Mouse (Mus musculus) midbrain, embryonic 10.5 days (tissue): ENCODE measurements around the gene Zfp511. TPM values are rescaled to one million over a fixed set of nuclear protein-coding genes. Genes with fewer than 3 reads are reported as not detected.

Experiments used
- DNase-seq: peaks from one replicate; pipeline ENCODE4 v3.0.0-alpha.2; 2017; ENCODE audit warnings: low spot score
- H3K27ac ChIP-seq: fragments of 300-500 bp; sonication (generic); replicated peaks from 2 replicates; pipeline ENCODE4 v1.5.1; 2016; ENCODE audit warnings: mild to moderate bottlenecking
- H3K27me3 ChIP-seq: fragments of 300-500 bp; sonication (generic); 2 replicates; pipeline ENCODE4 v1.6.1; 2016; ENCODE audit warnings: low read depth, mild to moderate bottlenecking; ENCODE audit not compliant: poor library complexity, severe bottlenecking
- H3K36me3 ChIP-seq: fragments of 300-500 bp; sonication (generic); 2 replicates; pipeline ENCODE4 v1.6.1; 2016; ENCODE audit warnings: mild to moderate bottlenecking, moderate library complexity
- H3K4me1 ChIP-seq: fragments of 300-500 bp; sonication (generic); 2 replicates; pipeline ENCODE4 v1.6.1; 2016
- H3K4me3 ChIP-seq: fragments of 300-500 bp; sonication (generic); 2 replicates; pipeline ENCODE4 v1.5.1; 2016; ENCODE audit warnings: mild to moderate bottlenecking, moderate library complexity
- H3K9me3 ChIP-seq: fragments of 300-500 bp; sonication (generic); replicated peaks from 2 replicates; pipeline ENCODE4 v1.6.1; 2016; ENCODE audit warnings: mild to moderate bottlenecking
- WGBS: fragments of 180-500 bp; shearing (Covaris S2); methylation state at CpG from one replicate; pipeline ENCODE4 v1.1.7; 2016; 5-methylcytosine and 5-hydroxymethylcytosine counted together
- polyA plus RNA-seq: library from polyadenylated mRNA; unstranded; fragments of >200 nt; fragmentation: Nextera tagmentation; extraction: Ambion mirVana; gene quantifications from 2 replicates; pipeline ENCODE4 v1.2.1, GENCODE M21; 2016

The Zfp511 gene
- polyA plus RNA-seq, 1 experiment from 2014 or later = 43.8 TPM

DNA sequence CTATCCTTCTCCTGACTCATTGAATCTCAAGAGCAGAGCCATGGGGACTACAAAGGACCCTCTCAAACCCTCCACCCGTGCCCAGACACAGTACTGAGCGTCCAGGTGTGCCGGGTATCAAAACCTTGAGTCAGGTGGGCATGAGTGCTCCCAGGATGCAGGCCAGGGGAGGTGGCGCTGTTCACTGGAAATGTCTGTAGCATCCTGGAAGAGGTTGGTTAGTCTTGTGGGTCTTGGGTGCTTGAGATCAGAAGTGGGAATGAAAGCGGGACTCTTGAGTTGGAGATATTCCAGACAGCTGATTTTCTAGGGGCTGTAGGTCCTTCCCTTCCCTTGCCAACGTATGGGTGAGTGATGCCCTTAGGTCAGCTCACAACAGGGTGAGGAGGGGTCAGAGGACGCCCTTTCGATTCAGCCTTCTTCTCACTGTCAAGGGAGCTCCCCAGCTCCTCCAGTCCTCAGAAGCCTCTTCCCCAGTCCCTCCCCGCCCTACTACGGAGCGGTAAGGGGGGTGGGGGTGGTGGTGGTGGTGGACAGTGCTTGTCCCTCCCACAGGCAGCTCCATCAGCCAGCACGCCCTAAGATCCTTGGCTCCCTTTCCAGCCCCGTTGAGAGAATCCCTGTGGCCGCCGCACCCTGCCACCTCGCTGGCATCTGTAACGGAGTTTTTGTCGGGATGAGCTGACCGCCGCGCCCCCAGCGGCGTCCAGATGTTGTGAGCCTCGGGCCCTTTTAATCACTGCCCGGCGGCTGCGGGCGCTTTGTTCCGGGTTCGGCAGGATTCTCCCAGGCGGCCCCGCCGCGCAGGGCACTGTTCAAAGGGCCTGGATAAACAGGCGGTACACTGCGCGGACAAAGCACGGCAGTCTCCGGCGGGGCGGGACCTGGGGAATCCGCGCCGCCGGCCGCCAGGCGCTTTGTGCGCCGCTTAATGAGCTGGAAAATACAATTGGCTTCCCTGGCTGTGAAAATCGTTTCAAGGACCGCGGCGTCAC, 21.5 kb downstream of the Zfp511 start:
- Histone ChIP-seq H3K27me3 (peaks cover 100% of the 10 kb centered on the region), H3K27ac (peak overlapping the region; percentile 93), H3K9me3 (no peaks in the 10 kb centered on the region), H3K4me1 (peaks cover 64% of the 10 kb centered on the region), H3K36me3 (no peaks in the 10 kb centered on the region), H3K4me3 (peak overlapping the region; percentile 56)
- 2% methylated on average over 53 of the region's 53 CpGs for WGBS
- peak; percentile 91 for DNase-seq

DNA sequence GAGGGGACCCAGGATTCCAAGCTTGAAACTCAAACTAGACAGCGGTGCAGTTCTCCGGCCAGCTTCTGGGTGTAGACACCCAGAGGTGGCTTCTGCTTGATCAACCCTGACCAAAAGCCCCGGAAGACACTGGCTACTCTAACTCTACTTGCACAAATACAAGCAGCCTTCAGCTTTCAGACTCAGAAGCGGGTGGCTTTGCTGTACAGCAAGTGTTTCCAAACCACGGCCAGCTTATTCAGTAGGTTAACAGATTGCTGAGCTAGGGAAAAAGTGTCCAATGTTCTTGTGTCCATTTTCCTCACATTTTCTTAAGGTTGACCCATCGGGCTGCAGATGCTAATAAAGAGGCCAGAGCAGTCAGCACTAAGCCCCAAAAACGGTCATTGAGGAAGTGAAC, 22.3 kb downstream of the Zfp511 start:
- Histone ChIP-seq H3K4me3 (peak overlapping the region; percentile 56), H3K27ac (peak overlapping the region; percentile 93), H3K9me3 (no peaks in the 10 kb centered on the region), H3K27me3 (peaks cover 100% of the 10 kb centered on the region), H3K36me3 (no peaks in the 10 kb centered on the region), H3K4me1 (peaks cover 67% of the 10 kb centered on the region)
- no peak for DNase-seq
- 8% methylated on average over 7 of the region's 7 CpGs for WGBS

GRCm38 (mm10) chr7:140059601-140060000, 23.4 kb downstream of the Zfp511 start:
- Histone ChIP-seq H3K27ac (no peak overlapping the region), H3K27me3 (peaks cover 100% of the 10 kb centered on the region), H3K4me1 (peaks cover 70% of the 10 kb centered on the region), H3K4me3 (0 out of 2 replicates have a peak overlapping the region, but pooled peaks have one; percentile 52), H3K36me3 (no peaks in the 10 kb centered on the region), H3K9me3 (no peaks in the 10 kb centered on the region)
- 4% methylated on average over 4 of the region's 4 CpGs for WGBS
- peak; percentile 76 for DNase-seq

- H3K36me3 ChIP-seq = no peaks in the 10 kb centered on the region
- peaks cover 100% of the 10 kb centered on the region for H3K27me3 ChIP-seq
- H3K4me3 ChIP-seq = peak overlapping the region; percentile 52
- H3K9me3 ChIP-seq = no peaks in the 10 kb centered on the region
- peaks cover 77% of the 10 kb centered on the region for H3K4me1 ChIP-seq
- peak overlapping the region; percentile 81 for H3K27ac ChIP-seq
- WGBS = 0% methylated on average over 45 of the region's 47 CpGs
- DNase-seq = peak; percentile 77
Measured at GRCm38 (mm10) chr7:140060936-140061831, 25.0 kb downstream of the Zfp511 start.

GRCm38 (mm10) chr7:140061832-140062130, 25.6 kb downstream of the Zfp511 start:
- Histone ChIP-seq H3K27ac (peak overlapping the region; percentile 81), H3K36me3 (no peaks in the 10 kb centered on the region), H3K4me1 (peaks cover 72% of the 10 kb centered on the region), H3K9me3 (no peaks in the 10 kb centered on the region), H3K27me3 (peaks cover 100% of the 10 kb centered on the region), H3K4me3 (peak overlapping the region; percentile 52)
- WGBS = under 1% methylated on average over 6 of the region's 6 CpGs
- peak; percentile 25 for DNase-seq

DNA sequence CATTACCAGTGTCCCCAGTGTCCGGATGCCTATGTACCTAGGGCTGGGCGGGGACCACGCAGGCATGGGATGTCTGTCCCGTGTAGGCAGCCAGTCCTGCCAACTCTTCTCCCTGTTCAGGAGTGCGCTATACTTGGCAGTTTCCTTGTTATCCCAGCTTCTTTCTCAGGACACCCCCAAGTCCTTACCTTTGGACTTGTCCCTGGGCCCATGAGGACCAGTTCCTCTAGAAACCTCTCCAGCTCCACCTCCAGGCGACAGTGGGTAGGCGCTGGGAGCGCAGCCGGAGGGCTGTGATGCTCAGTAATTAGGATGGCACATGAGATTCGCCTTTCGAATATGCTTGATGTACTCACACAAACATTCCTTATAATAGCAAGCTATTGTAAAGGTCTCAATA, 26.1 kb downstream of the Zfp511 start:
- no peaks in the 10 kb centered on the region for H3K36me3 ChIP-seq
- peak overlapping the region; percentile 52 for H3K4me3 ChIP-seq
- peak; percentile 52 for DNase-seq
- H3K4me1 ChIP-seq = peaks cover 67% of the 10 kb centered on the region
- no peak overlapping the region for H3K27ac ChIP-seq
- 9% methylated on average over 11 of the region's 11 CpGs for WGBS
- peaks cover 100% of the 10 kb centered on the region for H3K27me3 ChIP-seq
- no peaks in the 10 kb centered on the region for H3K9me3 ChIP-seq

GRCm38 (mm10) chr7:140063092-140063491, 26.9 kb downstream of the Zfp511 start:
- Histone ChIP-seq H3K4me1 (peaks cover 59% of the 10 kb centered on the region), H3K27ac (no peak overlapping the region), H3K9me3 (no peaks in the 10 kb centered on the region), H3K27me3 (peaks cover 100% of the 10 kb centered on the region), H3K36me3 (no peaks in the 10 kb centered on the region), H3K4me3 (no peak overlapping the region)
- DNase-seq = peak; percentile 71
- 16% methylated on average over 7 of the region's 7 CpGs for WGBS

DNA sequence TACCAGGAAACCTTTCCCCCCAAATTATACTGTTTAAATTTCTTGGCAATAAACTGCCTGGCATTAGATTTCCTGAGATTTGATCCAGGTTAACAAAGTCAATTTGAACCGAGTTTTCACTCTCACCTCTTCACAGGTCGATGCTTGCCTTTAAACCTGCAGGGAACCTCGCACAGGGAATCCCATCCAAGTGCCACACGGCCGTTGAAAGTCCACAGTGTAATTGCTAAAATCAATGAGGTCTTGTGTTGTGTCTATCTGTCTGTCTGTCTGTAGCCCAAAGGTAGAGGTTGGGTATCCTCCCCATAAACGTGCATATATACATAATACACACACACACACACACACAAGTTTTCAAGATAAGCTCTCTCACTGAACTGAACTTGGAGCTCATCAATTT, 31.2 kb downstream of the Zfp511 start:
- Histone ChIP-seq H3K27me3 (peaks cover 100% of the 10 kb centered on the region), H3K4me3 (no peak overlapping the region), H3K36me3 (no peaks in the 10 kb centered on the region), H3K4me1 (peaks cover 24% of the 10 kb centered on the region), H3K27ac (no peak overlapping the region), H3K9me3 (no peaks in the 10 kb centered on the region)
- DNase-seq = no peak
- WGBS = 72% methylated on average over 6 of the region's 6 CpGs

- Histone ChIP-seq H3K4me1 (peaks cover 10% of the 10 kb centered on the region), H3K36me3 (no peaks in the 10 kb centered on the region), H3K4me3 (peak overlapping the region; percentile 44), H3K27ac (peak overlapping the region; percentile 65), H3K27me3 (peaks cover 90% of the 10 kb centered on the region), H3K9me3 (no peaks in the 10 kb centered on the region)
- peak; percentile 45 for DNase-seq
- 33% methylated on average over 39 of the region's 39 CpGs for WGBS
Measured at GRCm38 (mm10) chr7:140070042-140070711, 34.0 kb downstream of the Zfp511 start.

- no peak for DNase-seq
Measured at GRCm38 (mm10) chr7:140077698-140078097, 41.5 kb downstream of the Zfp511 start.

GRCm38 (mm10) chr7:140078711-140079110, 42.5 kb downstream of the Zfp511 start:
- DNase-seq = peak; percentile 73
- Histone ChIP-seq H3K4me3 (no peak overlapping the region), H3K27ac (no peak overlapping the region), H3K9me3 (no peaks in the 10 kb centered on the region), H3K4me1 (peaks cover 35% of the 10 kb centered on the region), H3K36me3 (no peaks in the 10 kb centered on the region), H3K27me3 (peaks cover 51% of the 10 kb centered on the region)
- 7% methylated on average over 5 of the region's 5 CpGs for WGBS

More at GRCm38 (mm10) chr7:140077698-140078097, 41.5 kb downstream of the Zfp511 start:
- Histone ChIP-seq H3K4me1 (peaks cover 29% of the 10 kb centered on the region), H3K9me3 (no peaks in the 10 kb centered on the region), H3K27me3 (peaks cover 55% of the 10 kb centered on the region), H3K27ac (no peak overlapping the region), H3K4me3 (no peak overlapping the region), H3K36me3 (no peaks in the 10 kb centered on the region)
- 87% methylated on average over 6 of the region's 6 CpGs for WGBS

- 4% methylated on average over 24 of the region's 24 CpGs for WGBS
- H3K27ac ChIP-seq = peak overlapping the region; percentile 70
- peak; percentile 91 for DNase-seq
- H3K4me1 ChIP-seq = peaks cover 35% of the 10 kb centered on the region
- peak overlapping the region; percentile 49 for H3K4me3 ChIP-seq
- H3K9me3 ChIP-seq = no peaks in the 10 kb centered on the region
- peaks cover 53% of the 10 kb centered on the region for H3K27me3 ChIP-seq
- H3K36me3 ChIP-seq = no peaks in the 10 kb centered on the region
Measured at GRCm38 (mm10) chr7:140080503-140081156, 44.4 kb downstream of the Zfp511 start.
